Mouse (Mus musculus): ENCODE results near the gene Rapgef2.

Rapgef2 gene

GRCm38 (mm10) chr3:79283976-79284375 lies 2.3 kb downstream of the Rapgef2 start:
- DNase-seq (ENCODE audit: low read depth in 1 of 2, low spot score in 2 of 2): no peak

- no peak for DNase-seq (ENCODE audit: low read depth in 1 of 2, low spot score in 2 of 2)
Observed at GRCm38 (mm10) chr3:79283031-79283430, 3.3 kb downstream of the Rapgef2 start.

GRCm38 (mm10) chr3:79275856-79276645 lies 10.3 kb downstream of the Rapgef2 start:
- DNase-seq (ENCODE audit: low read depth in 1 of 2, low spot score in 2 of 2): no peak

- DNase-seq (ENCODE audit: low read depth in 1 of 2, low spot score in 2 of 2): no peak
Observed at GRCm38 (mm10) chr3:79273350-79273749, 13.0 kb downstream of the Rapgef2 start.

DNA sequence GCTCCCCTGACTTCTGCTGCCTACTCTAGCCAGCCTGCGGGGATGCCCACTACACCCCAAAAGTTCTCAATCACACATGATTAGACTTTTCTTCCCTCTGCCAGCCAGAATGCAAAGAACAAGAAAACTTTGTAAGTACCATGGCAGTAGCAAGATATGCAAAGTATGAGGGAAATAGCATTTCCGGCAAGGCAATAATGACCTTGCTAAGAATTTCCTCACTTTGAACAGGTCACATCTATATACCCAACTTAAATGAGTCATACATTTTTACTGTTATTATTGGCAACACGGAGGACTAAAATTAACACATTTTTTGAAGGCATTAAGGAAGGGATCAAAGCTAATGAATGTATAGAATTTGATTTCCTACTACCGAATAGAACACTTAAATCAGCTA lies 13.4 kb downstream of the Rapgef2 start:
- DNase-seq (ENCODE audit: low read depth in 1 of 2, low spot score in 2 of 2): no peak

DNA sequence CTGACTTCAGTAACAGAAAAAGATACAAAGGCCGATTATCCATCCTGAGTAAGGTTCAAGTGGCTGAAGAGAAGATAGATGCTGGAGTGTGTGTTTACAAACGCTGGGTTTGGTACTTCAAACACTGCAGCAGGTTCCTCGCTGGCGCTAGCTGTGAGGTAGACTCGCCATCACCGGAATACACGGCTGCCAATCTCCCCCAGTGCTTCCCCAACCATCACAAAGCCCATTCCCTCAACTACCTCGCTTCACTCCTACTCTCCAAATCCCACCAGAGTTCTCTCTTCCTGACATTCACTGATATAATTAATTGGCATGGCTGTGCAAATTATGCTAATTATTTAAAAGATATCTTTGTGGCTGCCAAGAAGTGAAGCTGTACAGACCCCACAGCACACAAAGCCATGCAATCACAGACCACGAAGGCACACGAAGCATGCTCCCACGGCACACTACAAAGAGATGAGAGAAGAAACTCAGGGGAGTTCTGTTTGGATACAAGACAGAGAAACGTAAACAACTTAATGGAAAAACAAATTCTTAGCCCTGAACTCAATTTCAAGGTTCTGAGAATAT lies 15.2 kb downstream of the Rapgef2 start:
- no peak for DNase-seq (ENCODE audit: low read depth in 1 of 2, low spot score in 2 of 2)

GRCm38 (mm10) chr3:79269872-79270271 lies 16.4 kb downstream of the Rapgef2 start:
- DNase-seq (ENCODE audit: low read depth in 1 of 2, low spot score in 2 of 2): no peak

GRCm38 (mm10) chr3:79266976-79267375 lies 19.3 kb downstream of the Rapgef2 start:
- DNase-seq (ENCODE audit: low read depth in 1 of 2, low spot score in 2 of 2): no peak

GRCm38 (mm10) chr3:79261816-79262316 lies 24.5 kb downstream of the Rapgef2 start:
- DNase-seq (ENCODE audit: low read depth in 1 of 2, low spot score in 2 of 2): no peak

- DNase-seq (ENCODE audit: low read depth in 1 of 2, low spot score in 2 of 2): no peak
Observed at GRCm38 (mm10) chr3:79254023-79254422, 32.3 kb downstream of the Rapgef2 start.

GRCm38 (mm10) chr3:79253416-79253815 lies 32.9 kb downstream of the Rapgef2 start:
- no peak for DNase-seq (ENCODE audit: low read depth in 1 of 2, low spot score in 2 of 2)

DNA sequence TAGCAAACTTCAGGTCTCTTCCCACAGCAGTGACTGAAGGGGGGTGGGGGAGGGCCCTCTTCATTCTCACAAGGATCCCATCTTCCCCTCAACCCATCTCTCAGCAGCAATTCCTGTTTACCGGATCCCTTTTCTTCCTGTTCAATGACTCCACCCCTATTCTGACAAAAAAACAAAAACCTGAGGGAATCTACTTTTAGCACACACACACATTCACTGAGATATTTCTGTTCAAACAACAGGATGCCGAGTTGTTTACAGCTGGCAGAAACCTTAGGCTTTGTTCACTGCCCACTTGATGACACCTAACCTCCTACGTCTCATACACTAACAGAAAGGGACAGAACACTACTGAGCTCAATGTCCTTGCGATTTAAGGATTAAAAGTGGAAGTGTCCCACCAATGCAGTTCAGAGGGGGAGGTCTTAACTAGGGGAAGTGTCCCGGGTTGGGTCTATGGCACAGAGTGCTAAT lies 33.4 kb downstream of the Rapgef2 start:
- no peak for DNase-seq (ENCODE audit: low read depth in 1 of 2, low spot score in 2 of 2)

DNA sequence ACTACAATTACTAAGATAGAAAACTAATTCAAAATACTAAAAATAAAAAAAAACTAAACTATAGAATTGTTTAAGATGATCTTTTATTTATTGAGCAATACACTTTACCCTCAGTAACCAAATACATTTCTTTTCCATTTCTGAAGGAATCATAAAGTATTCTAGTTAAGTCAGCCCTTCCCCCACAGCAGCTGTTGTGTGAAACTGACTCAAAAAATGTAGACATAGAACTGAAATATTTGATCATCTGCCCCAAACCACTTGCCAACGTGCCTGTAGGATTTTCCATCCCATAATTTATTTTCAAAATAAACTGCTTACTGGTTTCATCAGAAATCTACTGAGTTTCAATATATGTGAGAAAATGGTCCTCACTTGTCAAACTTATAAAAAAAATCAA lies 36.4 kb downstream of the Rapgef2 start:
- DNase-seq (ENCODE audit: low read depth in 1 of 2, low spot score in 2 of 2): no peak

DNA sequence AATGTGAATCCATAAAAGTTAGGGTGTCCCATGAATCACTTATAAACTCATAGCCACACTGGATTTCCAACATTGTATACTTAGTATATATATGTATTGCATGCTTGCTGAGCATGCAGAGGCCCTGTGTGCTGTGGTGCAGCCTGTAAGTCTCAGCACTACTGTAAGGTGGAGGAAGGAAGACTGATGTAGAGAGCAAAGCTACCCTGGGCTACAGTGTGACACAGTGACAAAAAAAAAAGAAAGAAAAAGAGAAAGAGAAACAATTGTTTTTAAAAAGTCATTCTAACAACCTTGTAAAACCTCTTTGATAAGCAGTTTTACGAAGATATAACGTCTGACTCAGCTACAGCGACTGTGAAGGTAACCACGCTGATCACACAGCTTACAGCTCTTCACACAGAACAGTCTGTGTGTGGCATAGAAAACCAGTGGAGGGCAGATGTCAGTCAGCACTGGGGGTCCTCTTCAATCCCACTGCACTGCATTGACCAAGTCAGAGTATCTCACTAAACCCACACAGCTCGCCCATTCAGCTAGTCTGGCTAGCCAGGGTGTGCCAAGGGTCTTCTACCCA lies 37.6 kb downstream of the Rapgef2 start:
- no peak for DNase-seq (ENCODE audit: low read depth in 1 of 2, low spot score in 2 of 2)

DNA sequence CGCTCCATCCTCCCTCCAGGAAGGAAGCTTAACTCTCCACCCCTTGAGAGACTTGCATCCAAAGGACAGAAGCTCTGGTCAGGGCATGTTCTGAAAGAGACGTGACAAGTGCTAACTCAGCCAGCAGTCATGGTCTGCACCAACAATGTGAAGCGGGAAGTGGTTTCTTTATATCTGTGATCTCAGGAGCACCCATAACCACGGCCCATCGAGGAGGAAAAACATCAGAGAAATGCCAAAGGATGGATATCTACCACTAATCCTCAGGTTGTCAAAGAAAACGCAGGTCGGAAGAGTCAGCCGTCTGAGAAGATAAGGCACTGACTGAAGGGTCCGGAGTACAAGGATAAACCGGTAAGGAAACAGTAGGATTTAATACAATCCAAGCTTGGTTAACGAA lies 38.1 kb downstream of the Rapgef2 start:
- no peak for DNase-seq (ENCODE audit: low read depth in 1 of 2, low spot score in 2 of 2)

DNA sequence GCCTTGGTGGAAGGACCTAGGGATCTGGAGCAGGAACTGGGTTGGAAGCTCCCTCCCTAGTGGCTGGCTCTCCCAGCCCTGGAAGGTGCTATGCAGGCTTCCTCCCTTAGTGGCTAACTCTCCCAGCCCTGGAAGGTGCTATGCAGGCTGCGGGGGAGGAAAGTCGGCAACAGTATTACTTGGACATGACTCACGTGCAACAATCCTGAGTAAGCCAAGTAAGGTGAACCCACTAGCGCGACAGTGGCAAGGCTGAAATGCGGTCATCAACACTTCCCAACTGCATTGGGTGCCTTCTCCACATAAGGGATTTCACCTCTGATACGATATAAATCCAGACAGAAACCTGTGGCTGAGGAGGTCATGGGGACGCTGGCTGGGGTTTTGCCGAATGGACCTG lies 42.0 kb downstream of the Rapgef2 start:
- no peak for DNase-seq (ENCODE audit: low read depth in 1 of 2, low spot score in 2 of 2)

- no peak for DNase-seq (ENCODE audit: low read depth in 1 of 2, low spot score in 2 of 2)
Observed at GRCm38 (mm10) chr3:79242922-79243705, 43.2 kb downstream of the Rapgef2 start.

- no peak for DNase-seq (ENCODE audit: low read depth in 1 of 2, low spot score in 2 of 2)
Observed at GRCm38 (mm10) chr3:79242298-79242697, 44.0 kb downstream of the Rapgef2 start.

- DNase-seq (ENCODE audit: low read depth in 1 of 2, low spot score in 2 of 2): no peak
Observed at GRCm38 (mm10) chr3:79239066-79239462, 47.3 kb downstream of the Rapgef2 start.

DNA sequence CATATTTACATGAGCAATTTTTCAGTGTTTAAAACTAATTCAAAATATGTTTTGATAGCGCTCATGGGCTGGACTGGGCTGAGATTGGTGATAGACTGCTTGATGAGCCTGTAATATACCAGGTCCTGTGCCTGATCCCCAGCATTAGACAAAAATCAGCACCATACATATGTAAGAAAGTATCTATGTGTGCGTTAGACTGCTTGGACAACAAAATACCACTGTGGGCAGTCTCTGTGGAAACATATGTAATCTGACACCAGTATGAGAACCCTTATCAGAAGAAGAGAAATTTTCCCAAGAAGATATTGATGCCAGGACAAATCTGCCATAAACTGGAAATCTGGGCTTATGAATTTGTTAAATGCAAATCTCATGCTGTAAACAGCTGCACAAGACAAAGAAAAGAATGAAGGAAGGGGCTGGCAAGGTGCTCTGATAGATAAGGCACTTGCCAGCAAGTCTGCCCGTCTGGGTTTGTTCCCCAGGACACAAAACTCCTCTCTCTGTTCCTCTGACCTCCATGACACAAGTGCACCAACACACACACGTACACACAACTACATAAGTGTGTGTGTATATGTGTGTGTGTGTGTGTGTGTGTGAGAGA lies 47.8 kb downstream of the Rapgef2 start:
- no peak for DNase-seq (ENCODE audit: low read depth in 1 of 2, low spot score in 2 of 2)

Measured in monocyte, adult 2 months (primary cell).